Mouse (Mus musculus) liver (tissue): ENCODE measurements around the gene Kcnn3.
A peak's percentile ranks its signal among the peaks of the same experiment; 100 is the strongest.

Experiments
- DNase-seq: peaks from one replicate; pipeline ENCODE4 v3.0.0-alpha.2; 2020; ENCODE audit warnings: mixed read lengths

The Kcnn3 gene

DNA sequence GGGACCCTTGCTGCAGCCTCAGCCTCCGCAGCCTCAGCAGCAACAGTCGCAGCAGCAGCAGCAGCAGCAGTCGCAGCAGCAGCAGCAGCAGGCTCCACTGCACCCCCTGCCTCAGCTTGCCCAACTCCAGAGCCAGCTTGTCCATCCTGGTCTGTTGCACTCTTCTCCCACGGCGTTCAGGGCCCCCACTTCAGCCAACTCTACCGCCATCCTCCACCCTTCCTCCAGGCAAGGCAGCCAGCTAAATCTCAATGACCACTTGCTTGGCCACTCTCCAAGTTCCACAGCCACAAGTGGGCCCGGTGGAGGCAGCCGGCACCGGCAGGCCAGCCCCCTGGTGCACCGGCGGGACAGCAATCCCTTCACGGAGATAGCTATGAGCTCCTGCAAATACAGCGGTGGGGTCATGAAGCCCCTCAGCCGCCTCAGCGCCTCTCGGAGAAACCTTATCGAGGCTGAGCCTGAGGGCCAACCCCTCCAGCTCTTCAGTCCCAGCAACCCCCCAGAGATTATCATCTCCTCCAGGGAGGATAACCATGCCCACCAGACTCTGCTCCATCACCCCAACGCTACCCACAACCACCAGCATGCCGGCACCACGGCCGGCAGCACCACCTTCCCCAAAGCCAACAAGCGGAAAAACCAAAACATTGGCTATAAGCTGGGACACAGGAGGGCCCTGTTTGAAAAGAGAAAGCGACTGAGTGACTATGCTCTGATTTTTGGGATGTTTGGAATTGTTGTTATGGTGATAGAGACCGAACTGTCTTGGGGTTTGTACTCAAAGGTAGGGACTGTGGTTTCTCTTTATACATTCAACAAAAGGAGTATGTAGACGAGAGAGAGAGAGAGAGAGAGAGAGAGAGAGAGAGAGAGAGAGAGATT, 896 bp downstream of the Kcnn3 start:
- DNase-seq: peak; percentile 9

GRCm38 (mm10) chr3:89521503-89521854, 1.5 kb downstream of the Kcnn3 start:
- DNase-seq: no peak

DNA sequence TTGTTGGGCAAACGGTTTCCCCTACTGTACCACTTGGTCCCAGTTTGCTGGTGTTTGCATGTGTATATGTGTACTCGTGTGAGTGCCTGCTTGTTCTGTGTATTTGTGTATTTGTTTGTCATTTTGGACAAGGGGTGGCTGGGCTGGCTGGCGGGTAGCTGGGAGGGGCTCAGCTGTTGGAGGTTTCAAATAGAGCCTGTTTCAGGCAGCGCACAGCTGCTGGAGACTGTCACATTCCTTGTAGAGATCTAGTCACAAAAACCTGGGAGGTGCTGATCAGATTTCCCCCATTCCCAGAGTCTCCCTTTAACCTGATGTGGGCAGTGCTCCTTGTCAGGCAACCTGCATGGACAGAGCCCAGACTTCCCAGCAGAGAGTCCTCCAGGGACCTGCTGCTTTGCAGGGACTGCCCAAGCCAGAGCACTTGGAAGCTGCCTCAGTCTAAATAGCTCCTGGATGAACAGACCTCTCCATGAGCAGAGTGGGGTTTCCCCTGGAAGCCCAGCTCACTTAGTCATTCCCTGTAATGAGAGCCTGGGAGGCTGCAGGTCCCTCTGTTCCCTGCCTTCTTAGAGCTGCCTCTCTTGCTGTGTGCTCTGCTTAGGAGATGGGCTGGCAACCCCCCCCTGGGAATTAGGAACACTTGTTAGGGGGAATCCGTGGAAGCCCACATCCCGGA, 2.6 kb downstream of the Kcnn3 start:
- no peak for DNase-seq

- no peak for DNase-seq
Measured at GRCm38 (mm10) chr3:89526298-89527090, 6.5 kb downstream of the Kcnn3 start.

DNA sequence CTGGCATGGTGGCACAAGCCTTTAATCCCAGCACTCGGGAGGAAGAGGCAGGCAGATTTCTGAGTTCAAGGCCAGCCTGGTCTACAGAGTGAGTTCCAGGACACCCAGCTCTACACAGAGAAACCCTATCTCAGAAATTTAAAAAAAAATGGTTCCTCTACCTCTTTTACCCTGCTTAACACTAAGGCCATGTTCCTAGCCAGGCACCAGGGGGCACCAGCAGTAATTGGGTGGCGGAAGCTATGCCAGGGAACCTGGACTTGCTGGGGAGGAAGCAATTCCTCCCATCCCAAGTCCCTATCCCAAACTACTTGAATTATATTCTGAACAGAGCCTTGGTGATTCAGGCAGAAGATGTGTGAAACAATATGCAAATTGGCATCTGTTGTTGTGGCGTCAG, 9.8 kb downstream of the Kcnn3 start:
- no peak for DNase-seq

- DNase-seq: no peak
Measured at GRCm38 (mm10) chr3:89534566-89535097, 14.7 kb downstream of the Kcnn3 start.

DNA sequence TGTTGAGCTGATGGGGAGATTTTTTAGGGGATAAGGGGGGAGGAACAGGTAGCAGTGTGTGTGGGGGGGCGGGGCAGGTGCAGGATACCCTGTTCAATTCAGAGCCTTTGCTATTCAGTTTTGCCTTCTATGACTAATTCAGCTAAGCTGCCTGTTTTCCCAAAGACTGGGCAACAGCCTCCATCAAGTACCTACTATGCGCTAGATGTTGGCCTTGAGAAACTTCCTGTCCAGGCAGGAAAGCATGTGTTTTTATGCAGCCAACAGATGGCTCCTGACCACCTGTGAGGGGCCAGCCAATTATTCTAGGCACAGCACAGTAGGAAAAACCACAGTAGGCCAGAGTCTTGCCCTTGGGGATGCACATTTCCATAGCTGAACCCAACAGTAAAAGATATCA, 15.2 kb downstream of the Kcnn3 start:
- DNase-seq: no peak

- no peak for DNase-seq
Measured at GRCm38 (mm10) chr3:89539036-89539739, 19.2 kb downstream of the Kcnn3 start.

DNA sequence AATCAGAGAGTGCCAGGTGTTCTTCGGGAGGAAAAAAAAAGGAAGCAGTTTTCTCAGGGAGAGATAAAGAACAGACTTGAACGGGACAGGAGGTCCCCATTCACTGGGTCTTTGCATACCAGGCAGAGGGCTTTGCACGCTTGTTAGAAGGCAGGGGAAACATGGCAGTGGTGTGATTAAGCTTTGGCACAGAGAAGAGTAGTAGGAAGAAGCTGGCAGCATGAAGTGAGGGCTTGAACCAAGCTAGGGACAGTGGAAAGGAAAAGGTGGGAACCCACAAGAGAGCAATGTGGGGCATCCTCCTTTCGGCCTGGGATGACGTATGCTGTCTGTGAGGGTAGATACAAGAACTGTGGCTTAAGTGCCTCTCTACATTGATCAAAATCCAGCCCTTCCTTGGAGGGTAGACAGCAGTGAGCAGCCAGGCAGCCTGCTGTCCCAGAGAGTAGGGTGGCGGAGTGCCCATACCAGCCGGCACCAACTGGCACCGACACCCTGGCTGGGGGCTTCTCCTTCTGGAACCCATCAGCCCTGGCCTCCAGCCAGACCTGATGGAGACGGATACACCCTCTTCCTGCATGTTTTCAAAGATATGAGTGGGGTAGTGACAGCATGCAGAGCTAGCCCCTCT, 19.9 kb downstream of the Kcnn3 start:
- no peak for DNase-seq

GRCm38 (mm10) chr3:89540371-89540743, 20.4 kb downstream of the Kcnn3 start:
- DNase-seq: no peak

DNA sequence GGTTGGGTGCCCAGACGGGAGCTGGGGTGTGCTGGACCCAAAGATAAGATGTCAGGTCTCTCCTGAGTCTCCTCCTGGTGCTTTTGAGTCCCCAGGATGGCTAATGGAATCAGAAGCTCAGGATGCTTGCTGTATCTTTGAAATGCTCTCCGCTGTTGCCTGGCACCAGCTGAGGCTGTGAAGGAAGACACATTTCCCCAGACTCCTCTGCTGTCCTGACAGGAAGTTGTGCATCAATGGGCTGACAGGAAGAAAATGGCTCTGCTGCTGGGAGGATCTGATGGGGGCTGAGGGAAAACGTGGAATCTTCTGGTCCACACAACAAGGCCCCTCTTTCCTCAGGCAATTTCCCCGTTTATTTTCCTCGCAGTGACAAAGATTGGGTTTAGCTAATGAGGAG, 27.0 kb downstream of the Kcnn3 start:
- DNase-seq: no peak

GRCm38 (mm10) chr3:89548805-89549204, 28.8 kb downstream of the Kcnn3 start:
- DNase-seq: no peak

GRCm38 (mm10) chr3:89549488-89549887, 29.5 kb downstream of the Kcnn3 start:
- no peak for DNase-seq

GRCm38 (mm10) chr3:89551880-89552279, 31.9 kb downstream of the Kcnn3 start:
- DNase-seq: no peak

GRCm38 (mm10) chr3:89553432-89553831, 33.5 kb downstream of the Kcnn3 start:
- DNase-seq: peak; percentile 47

GRCm38 (mm10) chr3:89553946-89554345, 34.0 kb downstream of the Kcnn3 start:
- DNase-seq: peak; percentile 36

- no peak for DNase-seq
Measured at GRCm38 (mm10) chr3:89554587-89554986, 34.6 kb downstream of the Kcnn3 start.

DNA sequence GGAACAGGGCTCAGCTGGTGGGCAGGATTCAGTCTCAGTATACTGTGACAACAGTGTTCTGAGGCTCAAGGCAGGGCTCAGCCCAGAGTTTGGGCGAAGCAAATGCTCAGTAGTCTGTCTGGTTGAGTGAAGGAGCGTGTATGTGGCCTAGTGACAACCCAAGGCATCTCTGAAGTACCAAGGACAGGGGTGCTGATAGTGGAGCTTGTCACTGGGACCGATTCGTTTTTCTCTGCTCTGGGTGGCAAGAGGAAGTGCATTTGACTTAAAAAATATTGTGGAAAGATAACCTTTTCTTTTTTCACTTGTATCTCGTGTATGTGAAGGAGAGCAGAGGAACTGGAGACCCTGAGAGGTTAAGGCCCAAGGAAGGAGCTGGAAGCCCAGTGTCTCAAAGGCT, 37.8 kb downstream of the Kcnn3 start:
- DNase-seq: no peak

GRCm38 (mm10) chr3:89558972-89559910, 39.3 kb downstream of the Kcnn3 start:
- DNase-seq: no peak

DNA sequence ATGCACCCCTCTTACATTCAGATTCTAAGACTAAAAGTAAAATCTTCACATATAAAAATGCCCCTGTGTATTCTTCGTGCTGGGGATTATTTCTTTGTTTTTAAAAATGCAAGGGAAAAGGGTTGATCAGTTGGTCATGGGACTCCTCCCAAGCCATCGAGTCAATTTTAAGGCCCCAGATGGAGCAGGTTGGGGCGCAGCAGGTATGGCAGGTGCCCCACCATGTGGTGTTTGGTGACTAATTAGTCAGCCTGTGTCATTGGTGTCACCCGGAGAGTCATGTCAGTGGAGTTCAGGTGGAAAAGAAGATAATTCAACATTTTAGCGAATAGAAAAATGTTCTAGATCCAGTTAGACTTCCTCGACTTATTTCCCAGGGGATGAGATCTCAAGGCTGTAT, 41.4 kb downstream of the Kcnn3 start:
- DNase-seq: no peak

DNA sequence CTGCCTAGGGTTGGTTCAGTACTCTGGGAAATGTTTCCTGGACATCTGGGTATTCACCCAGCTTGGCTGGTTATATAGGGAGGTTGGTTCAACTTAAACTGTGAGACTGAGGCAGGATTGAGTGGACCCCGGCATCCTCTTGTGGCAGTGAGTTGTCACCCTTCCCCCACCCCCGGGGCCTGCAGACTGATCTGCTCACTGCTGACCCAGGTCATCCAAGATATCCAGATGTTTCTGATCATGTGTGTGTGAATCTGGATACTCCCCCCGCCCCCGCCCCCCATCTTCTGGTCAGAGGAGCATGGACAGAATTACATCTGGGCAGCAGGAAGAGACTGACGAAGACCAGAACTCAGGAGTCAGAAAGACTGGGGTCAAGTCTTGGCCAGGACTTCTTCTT, 45.4 kb downstream of the Kcnn3 start:
- DNase-seq: no peak
